Mouse (Mus musculus): ENCODE results near the gene Olfr1294.

The Olfr1294 gene

DNA sequence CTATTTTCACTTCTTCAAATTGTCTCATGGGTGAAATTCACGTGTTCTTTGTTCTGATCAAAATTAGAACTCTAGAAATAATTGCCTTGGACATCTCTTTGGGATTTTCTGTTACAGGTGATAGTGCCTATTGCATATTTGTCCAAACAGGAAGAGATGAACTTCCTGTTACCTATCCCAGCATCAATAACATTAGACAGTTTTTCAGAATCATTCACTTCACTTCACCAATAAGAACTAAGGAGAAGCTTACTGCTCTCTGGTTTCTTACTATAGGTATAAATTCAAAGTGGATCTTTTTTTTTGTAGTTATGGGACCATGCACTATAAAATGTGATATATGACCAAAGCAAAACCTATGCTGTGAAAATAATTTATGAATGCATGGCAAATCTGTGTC is at the start of gene Olfr1294:
TSS of gene Olfr1294 (minus strand) at position 101 of the 400 bp plus-strand sequence.
- DNase-seq (ENCODE audit: low read depth, low spot score), result no peak

DNA sequence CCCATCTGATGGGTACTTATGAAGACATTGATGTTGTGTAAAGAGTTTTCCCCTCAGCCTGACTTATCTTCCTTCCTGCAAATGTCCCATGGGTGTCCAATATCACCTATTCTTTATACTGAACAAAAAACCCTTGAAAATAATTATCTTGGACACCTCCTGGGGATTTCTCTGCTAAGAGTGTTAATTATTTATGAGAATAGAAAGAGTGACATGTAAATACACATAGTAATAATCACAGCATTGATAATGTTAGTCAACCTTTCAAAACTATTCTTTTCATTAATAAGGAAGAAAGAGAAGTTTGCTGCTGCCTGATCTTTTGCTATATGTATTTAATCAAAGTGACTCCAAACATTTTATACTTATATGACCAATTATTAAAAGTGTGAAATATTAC is 29.5 kb upstream of the Olfr1294 start, which contains the start of gene Olfr1295:
TSS of gene Olfr1295 (minus strand) at position 101 of the 400 bp plus-strand sequence.
- no peak for DNase-seq (ENCODE audit: low read depth, low spot score)

DNA sequence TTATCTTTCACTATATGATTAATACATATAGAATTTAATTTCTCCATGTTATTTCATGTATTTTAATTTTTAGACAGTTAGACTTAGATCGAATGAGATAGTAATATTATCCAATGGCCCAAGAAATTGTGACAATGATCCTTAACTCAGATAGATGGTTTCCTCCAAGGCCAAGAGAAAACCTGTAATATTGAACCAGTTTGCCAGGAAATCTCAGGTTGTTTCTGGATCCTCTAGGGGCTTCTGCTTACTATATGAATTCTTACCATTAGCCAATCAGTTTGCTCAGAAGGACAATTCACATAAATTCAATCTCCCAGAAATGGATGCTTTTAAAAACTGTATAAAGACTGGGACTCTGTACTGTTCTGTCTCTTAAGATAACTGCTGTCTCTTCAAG is 15.2 kb downstream of the Olfr1294 start, which contains the start of gene Olfr1293-ps:
TSS of gene Olfr1293-ps (plus strand) at position 301 of the 400 bp plus-strand sequence.
- no peak for DNase-seq (ENCODE audit: low read depth, low spot score)

DNA sequence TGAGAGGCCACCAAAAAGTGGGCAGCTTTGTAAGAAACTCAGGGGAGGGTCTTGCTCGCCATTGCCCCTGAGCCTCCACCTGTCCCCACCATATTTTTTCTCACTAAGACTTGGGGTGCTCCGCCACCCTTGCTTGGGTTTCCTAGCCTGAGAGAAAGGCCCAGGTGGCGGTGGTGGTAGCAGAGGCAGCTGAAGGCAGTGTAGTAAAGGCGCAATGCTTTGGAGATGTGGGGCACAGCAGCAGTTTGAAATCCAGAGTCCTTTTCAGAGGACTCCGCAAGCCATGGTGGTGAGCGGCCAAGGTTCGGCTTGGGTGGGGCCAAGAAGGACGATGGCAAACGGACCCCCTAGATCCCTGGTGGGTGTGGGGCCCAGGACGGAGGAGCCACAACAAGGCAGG is 22.6 kb downstream of the Olfr1294 start:
- DNase-seq (ENCODE audit: low read depth, low spot score), result no peak

DNA sequence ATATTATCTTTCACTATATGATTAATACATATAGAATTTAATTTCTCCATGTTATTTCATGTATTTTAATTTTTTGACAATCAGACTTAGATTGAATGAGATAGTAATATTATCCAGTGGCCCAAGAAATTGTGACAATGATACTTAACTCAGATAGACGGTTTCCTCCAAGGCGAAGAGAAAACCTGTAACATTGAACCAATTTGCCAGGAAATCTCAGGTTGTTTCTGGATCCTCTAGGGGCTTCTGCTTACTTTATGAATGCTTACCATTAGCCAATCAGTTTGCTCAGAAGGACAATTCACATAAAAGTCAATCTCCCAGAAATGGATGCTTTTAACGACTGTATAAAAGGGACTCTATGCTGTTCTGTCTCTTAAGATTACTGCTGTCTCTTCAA is 43.2 kb downstream of the Olfr1294 start, which contains the start of gene Olfr1291-ps1:
TSS of gene Olfr1291-ps1 (plus strand) at position 301 of the 400 bp plus-strand sequence.
- no peak for DNase-seq (ENCODE audit: low read depth, low spot score)

DNA sequence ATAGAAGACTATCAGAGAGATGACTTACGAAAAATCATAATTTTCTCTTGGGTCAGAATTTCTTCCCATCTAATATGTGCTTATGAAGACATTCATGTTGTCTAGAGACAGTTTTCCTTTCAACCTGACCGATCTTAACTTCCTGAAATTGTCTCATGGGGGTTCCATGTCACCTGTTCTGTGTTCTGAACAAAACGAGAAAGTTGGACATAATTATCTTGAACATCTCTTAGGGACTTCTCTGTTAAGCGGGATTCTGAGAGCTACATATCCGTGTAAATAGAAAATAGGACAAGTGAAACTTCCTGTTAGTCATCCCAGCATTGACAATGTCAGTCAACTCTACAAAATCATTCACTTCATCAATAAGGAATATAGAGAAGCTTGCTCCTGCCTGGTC is 46.4 kb downstream of the Olfr1294 start, which contains the start of gene Olfr1290:
TSS of gene Olfr1290 (minus strand) at position 101 of the 400 bp plus-strand sequence.
- no peak for DNase-seq (ENCODE audit: low read depth, low spot score)

All from WW6 (cell line).